24 mouse cellular contexts compared by ENCODE assay signal in the genomic region with DNA sequence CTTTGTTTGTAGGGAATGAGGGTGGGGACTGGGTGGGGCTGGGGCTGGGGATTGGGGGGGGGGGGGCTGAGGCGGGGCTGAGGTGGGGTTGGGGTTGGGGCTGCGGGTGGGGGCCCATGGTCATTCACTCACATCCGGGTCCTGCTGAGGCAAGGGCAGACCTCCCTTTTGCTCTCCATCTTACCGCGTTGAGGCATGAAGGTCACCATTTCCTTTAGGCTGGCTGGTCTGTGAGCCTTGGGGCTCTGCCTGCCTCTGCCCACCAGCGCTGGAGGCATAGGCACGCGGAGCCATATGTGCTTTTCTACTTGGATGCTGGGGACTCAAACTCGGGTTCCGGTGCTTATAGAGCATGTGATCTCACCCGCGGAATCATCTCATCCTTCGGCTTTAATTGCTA. TPM values are rescaled to one million over a fixed set of nuclear protein-coding genes. Genes with fewer than 3 reads are reported as not detected.
"Had no signal": no experiment of that assay in that cellular context is flagged by ENCODE, and none has a peak within 500 bp of the region (broad histone marks: within the 10 kb centered on the region; RNA-seq: fewer than 3 reads in every experiment).

No protein-coding gene starts in this region.

- H3K27ac ChIP-seq: midbrain, embryonic 10.5 days; midbrain, embryonic 12.5 days; neural tube, embryonic 13.5 days; neural tube, embryonic 15.5 days had no signal

- DNase-seq: lung, adult 18-20 months; lung, embryonic 14.5 days; lung, postnatal 10 days; lung, postnatal 4 days; midbrain, embryonic 14.5 days; retina, postnatal 1 day; right cerebral cortex, adult 18-20 months; right cerebral cortex, postnatal 25 days; right cerebral cortex, postnatal 4 days; spleen, adult 18-20 months; thymus, adult 18-20 months; thymus, postnatal 14 days; thymus, postnatal 36 days had no signal

- H3K36me3 ChIP-seq: midbrain, embryonic 10.5 days; midbrain, embryonic 12.5 days; neural tube, embryonic 13.5 days; neural tube, embryonic 15.5 days had no signal

- H3K4me1 ChIP-seq: midbrain, embryonic 10.5 days; midbrain, embryonic 12.5 days; neural tube, embryonic 13.5 days; neural tube, embryonic 15.5 days had no signal

- H3K9me3 ChIP-seq: midbrain, embryonic 10.5 days; midbrain, embryonic 12.5 days; neural tube, embryonic 13.5 days; neural tube, embryonic 15.5 days had no signal

- H3K4me3 ChIP-seq: midbrain, embryonic 10.5 days; midbrain, embryonic 12.5 days; myocyte; neural tube, embryonic 13.5 days; neural tube, embryonic 15.5 days had no signal

- H3K9ac ChIP-seq: lung, embryonic 14.5 days; midbrain, embryonic 12.5 days; neural tube, embryonic 13.5 days; neural tube, embryonic 15.5 days had no signal

- H3K27me3 ChIP-seq: midbrain, embryonic 12.5 days; neural tube, embryonic 13.5 days; neural tube, embryonic 15.5 days had no signal

RNA-seq across cellular contexts. Expression of a gene that starts 28.4 kb away (rescaled TPM):
- total RNA-seq: megakaryocyte-erythroid progenitor cell, adult 5-6 weeks had no signal
- polyA plus RNA-seq: midbrain, embryonic 10.5 days; midbrain, embryonic 12.5 days; midbrain, embryonic 14.5 days; midbrain, embryonic 16.5 days; neural tube, embryonic 11.5 days; neural tube, embryonic 15.5 days had no signal

RNA-seq across cellular contexts. Expression of a gene that starts 41.0 kb away (rescaled TPM):
- total RNA-seq: megakaryocyte, adult 5-6 weeks; megakaryocyte-erythroid progenitor cell, adult 5-6 weeks had no signal
- polyA plus RNA-seq: lung, embryonic 14.5 days; midbrain, embryonic 12.5 days; midbrain, embryonic 14.5 days; midbrain, embryonic 16.5 days; myocyte; neural tube, embryonic 13.5 days; neural tube, embryonic 15.5 days; small intestine, adult 2 months; stomach, embryonic 14.5 days had no signal
